Mouse (Mus musculus): Measurements from ENCODE around the gene Gm11084.

- TF ChIP-seq POLR2A (IDR thresholded peaks at IDR 0.05; ENCODE audit: extremely low read depth, insufficient read depth, low read length) = no peak
- TF ChIP-seq CTCF (IDR thresholded peaks at IDR 0.05; ENCODE audit: extremely low read depth, insufficient read depth, low read length) = no peak
Observed at GRCm38 (mm10) chr2:73031061-73032055, 44.8 kb upstream of the Gm11084 start.
